Mouse (Mus musculus) v-Abl transformed pro-B cells (cell line): ENCODE measurements around the gene Trmt61a.

Experiments
- in situ Hi-C, 2 experiments: fragments of 400-800 bp; cut with MboI; formaldehyde crosslinking; loops; one replicate each; pipeline ENCODE4 v1.15.1; 2025; ENCODE audit not compliant: unreplicated experiment in 2 of 2

Gene Trmt61a

DNA sequence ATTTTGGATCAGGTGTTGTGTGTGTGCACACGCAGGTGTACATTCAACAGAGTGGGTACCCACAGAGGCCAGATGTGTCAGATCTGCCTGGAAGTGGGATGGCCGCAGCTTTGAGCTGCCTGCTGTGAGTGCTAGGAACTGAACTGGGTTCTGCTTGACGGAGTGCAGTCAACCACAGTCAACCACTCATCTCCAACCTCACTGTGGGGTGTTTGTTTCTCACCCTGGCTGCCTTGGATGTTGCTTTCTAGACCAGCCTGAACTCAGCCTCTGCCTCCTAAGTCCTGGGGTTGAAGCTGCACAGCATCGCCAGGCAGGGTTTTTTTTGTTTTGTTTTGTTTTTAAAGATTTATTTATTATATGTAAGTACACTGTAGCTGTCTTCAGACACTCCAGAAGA lies 42.3 kb downstream of the Trmt61a start:
- in situ Hi-C loops, result no loop called here

DNA sequence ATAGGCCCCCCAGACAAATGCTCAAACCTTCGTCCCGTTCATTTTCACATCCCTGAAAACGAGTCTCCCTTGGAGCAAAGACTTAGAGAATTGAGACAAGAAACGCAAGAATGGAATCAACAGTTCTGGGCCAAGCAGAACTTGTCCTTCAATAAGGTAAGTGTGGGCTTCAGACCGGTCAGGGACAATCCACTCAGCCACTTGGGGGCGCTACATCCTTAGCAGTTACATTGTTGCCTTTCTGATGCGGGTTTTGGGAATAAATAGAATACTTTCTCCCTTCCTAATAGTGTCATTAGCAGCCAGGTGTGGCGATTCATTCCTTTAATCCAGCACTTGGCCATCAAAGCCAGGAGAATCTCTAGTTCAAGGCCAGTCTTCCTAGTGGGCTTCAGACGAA lies 44.7 kb downstream of the Trmt61a start:
- in situ Hi-C loops, result no loop called here

DNA sequence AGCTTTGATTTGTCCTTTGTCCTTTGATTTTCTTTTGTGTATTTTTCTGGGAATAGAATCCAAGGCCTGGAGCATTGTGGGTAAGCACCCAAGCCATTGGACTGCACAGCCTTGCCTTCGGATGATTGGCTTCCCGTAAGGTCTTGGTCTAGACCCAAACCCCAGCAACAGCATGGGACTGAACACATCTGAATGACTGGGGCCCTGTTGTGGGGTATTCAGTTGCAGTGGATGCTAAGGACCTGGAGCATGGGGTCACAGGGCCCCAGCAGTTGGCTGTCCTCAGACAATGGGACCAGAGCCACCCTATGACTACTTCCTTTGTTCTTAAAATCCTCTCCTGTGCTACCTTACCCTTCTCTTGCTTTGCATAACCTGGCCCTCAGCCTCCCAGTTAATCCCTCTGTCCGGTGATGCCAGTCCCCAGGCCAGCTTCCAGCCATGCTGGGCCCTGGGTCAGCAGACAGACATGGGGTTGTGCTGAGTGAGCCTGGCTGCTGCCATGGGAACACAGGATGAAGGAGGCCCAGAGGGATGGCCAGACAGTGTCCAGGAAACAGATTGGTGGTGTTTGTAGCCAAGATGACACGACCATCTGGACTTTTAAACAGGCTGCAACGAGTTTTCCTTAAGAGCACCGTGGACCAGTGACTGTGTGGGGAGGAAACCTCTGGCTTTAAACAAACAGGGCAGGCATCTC lies 46.9 kb downstream of the Trmt61a start:
- in situ Hi-C loops, result loop anchor here (5.0 kb wide), 3 partner anchors 153 to 368 kb away; no protein-coding TSS in a partner anchor

DNA sequence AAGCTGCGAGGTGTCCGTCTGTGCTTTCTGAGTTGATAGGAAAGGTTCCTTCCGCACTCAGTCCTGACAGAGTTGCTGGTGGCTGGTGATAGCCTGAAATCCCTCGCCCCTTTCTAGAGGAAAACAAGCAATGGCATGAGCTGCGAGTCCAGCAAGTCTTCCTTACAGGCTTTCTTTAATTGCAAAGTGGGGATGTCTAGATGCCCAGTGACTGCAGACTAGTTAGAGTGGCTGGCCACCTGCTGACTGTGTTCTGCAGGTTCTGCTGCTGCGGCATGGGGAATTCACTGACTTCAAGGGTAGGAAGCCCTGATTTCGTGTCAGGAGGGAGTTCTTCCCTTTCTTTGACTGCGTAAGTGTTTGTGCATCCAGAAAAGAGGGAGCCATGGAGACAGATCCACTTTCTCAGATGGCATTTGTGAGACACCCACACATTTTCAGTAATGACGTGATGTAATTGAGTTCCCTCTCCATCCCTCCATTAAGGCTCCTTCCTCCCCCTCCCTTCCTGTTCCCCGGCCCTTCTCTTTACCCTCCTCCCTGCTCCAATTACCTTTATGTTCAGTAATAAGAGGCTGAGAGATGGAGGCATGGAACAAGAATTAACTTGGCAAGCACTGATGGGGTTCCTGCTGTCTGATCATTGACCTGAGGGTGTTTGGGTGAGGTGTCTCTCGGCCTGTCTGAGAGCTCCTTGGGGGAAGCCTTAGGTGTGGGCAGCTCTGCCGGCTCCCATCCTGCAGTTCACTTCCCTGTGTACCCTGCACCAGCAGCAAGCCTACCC lies 47.6 kb downstream of the Trmt61a start:
- in situ Hi-C loops, result loop anchor here (5.0 kb wide), 3 partner anchors 152 to 367 kb away; no protein-coding TSS in a partner anchor

DNA sequence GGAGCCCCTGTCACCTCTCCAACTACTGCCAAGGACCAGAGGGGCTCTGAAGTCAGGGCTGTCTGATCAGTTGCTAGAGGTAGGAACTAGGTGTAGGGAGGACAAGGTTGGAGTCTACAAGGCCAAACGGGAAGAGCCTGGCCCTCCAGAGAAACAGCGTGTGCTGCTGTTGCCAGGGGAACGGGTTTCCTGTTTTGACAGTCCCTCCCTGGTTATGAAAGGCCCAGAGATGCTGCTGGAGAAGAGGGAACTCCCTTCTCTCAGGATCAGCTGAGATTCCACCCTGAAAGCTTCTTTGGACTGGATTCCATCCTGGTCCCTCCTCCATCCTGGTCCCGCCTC lies 48.2 kb downstream of the Trmt61a start:
- in situ Hi-C loops, result loop anchor here (5.0 kb wide), 3 partner anchors 151 to 366 kb away; no protein-coding TSS in a partner anchor

DNA sequence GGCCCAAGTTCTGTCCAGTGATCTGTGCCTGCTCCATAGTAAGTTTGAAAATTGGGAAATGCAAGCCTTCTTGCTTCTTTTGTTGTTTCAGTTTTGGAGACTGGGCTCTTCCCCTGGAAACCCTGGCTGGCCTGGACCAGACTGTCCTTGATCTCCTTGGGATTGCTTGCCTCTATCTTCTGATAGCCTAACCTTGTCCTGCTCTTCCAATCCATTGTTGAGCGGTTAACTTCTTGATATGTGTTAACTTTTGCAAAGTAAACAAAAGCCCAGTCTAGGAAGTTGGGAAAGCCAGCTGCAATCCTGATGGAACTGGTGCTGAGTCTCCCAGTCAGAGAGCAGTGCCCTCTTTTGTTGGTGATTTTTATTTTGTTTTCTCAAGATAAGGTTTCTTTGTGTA lies 50.1 kb downstream of the Trmt61a start:
- in situ Hi-C loops, result loop anchor here (5.0 kb wide), 3 partner anchors 149 to 364 kb away; no protein-coding TSS in a partner anchor

DNA sequence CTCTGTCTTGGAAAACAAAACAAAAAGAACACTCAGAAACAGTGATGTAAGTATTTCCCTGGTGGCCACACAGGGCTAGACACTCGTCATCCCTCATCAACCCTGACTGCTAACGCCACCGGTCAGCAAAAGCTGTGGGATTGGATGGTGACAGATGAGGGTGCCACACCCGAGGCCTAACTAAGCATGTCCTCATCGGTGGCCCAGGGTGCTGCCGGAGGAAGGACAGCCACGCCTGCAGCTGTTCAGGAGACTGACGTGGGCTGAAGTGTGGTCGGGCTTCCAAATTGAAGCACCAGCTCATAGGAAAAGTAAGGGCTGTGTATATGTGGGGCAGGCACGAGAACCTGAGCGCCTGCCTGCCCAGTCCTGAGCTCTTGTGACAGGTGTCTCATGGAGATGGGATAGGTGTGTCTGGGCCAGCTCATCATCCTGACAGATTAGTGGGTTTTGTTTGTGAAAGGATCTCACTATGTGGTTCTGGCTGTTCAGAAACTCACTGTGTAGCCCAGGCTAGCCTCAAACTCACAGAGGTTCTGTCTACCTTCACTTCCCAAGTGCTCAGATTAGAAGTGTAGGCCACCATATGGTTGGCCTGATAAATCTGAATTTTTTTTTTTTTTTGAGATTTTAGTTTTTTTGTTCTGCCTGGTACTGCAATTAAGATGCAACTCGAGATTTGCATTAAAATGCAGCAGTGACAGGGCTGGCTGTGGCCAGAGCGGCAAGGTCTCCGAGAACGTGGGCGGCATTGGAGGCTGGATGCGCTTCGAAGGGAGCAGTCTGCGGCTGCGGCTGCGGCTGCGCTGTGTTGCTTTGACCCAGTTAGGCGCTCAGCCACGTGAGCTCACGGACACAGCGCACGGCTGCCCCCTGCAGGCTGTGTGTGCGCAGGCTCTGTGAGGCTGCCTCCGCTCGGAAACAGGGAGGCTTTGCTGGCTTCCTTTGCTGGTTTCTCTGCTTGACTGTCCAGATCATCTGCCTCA lies 54.2 kb downstream of the Trmt61a start:
- in situ Hi-C loops, result loop anchor here in 1 of 2 experiments (5.0 kb wide), 1 partner anchor 265 kb away; no protein-coding TSS in a partner anchor

DNA sequence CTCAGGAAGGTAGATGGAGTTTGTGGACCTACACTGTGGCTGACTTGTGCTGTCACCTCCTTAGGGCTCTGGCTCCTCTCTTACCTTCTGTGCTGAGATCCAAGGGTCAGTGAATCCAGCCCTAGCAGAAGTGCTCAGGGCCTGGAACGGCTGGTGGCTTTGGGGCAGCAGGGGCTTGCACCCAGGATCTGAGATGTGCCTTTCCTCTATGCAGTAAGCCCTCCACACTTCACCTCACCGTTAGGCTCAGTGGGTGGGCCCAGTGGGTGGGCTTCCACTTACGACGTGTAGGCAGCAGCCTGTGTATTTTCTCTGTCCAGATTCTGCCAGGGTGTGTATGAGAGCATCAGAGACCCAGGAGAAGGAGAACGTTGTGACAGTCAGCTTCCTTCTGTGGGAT lies 55.0 kb downstream of the Trmt61a start:
- in situ Hi-C loops, result loop anchor here in 1 of 2 experiments (5.0 kb wide), 1 partner anchor 264 kb away; no protein-coding TSS in a partner anchor
